13 mouse cellular contexts compared by ENCODE assay signal in genomic region chr3:80200904-80201303, GRCm38 (mm10).
"Had no signal": no experiment of that assay in that cellular context is flagged by ENCODE, and none has a peak within 500 bp of the region (broad histone marks: within the 10 kb centered on the region; RNA-seq: fewer than 3 reads in every experiment).

No protein-coding gene starts in this region.

- H3K27me3 ChIP-seq: limb, embryonic 13.5 days; midbrain, embryonic 12.5 days; neural tube, embryonic 15.5 days had no signal

- H3K4me3 ChIP-seq: limb, embryonic 13.5 days; midbrain, embryonic 12.5 days; myocyte; neural tube, embryonic 15.5 days had no signal

- ATAC-seq: intestine, postnatal 0 days had no signal

- H3K9me3 ChIP-seq: limb, embryonic 13.5 days; midbrain, embryonic 12.5 days; neural tube, embryonic 15.5 days had no signal

- H3K9ac ChIP-seq: limb, embryonic 13.5 days; liver, embryonic 14.5 days; midbrain, embryonic 12.5 days; neural tube, embryonic 15.5 days had no signal

- H3K4me2 ChIP-seq: limb, embryonic 13.5 days; midbrain, embryonic 12.5 days; neural tube, embryonic 15.5 days had no signal

- H3K4me1 ChIP-seq: limb, embryonic 13.5 days; neural tube, embryonic 15.5 days had no signal

- H3K27ac ChIP-seq: kidney, postnatal 0 days; limb, embryonic 13.5 days; liver, embryonic 14.5 days; midbrain, embryonic 12.5 days; neural tube, embryonic 15.5 days had no signal

- DNase-seq: kidney, adult 8-10 months; kidney, postnatal 36 days; left cerebral cortex, postnatal 4 days; lung, adult 18-20 months; right cerebral cortex, postnatal 4 days; thymus, postnatal 36 days had no signal

- H3K36me3 ChIP-seq: limb, embryonic 13.5 days; midbrain, embryonic 12.5 days; neural tube, embryonic 15.5 days had no signal
